Mouse (Mus musculus) testis, adult 2 months (tissue): ENCODE data around the gene Fabp1. TPM values are rescaled to one million over a fixed set of nuclear protein-coding genes. Genes with fewer than 3 reads are reported as not detected.

Experiments used
- H3K27ac ChIP-seq: fragments of 200-500 bp; 2 replicates; pipeline ENCODE4 v1.5.1; 2012; ENCODE audit warnings: low read depth, low read length; ENCODE audit not compliant: control insufficient read depth, insufficient read depth
- H3K27me3 ChIP-seq: fragments of 200-500 bp; 2 replicates; pipeline ENCODE4 v1.6.1; 2012; ENCODE audit warnings: mild to moderate bottlenecking, low read length, moderate library complexity; ENCODE audit not compliant: control insufficient read depth, insufficient read depth
- H3K36me3 ChIP-seq: fragments of 200-500 bp; 2 replicates; pipeline ENCODE4 v1.6.1; 2012; ENCODE audit warnings: mild to moderate bottlenecking, low read length; ENCODE audit not compliant: control insufficient read depth, insufficient read depth
- H3K4me1 ChIP-seq: fragments of 200-500 bp; 2 replicates; pipeline ENCODE4 v1.6.1; 2012; ENCODE audit warnings: low read length; ENCODE audit not compliant: control insufficient read depth, insufficient read depth
- H3K4me3 ChIP-seq: fragments of 200-500 bp; 2 replicates; pipeline ENCODE4 v1.5.1; 2012; ENCODE audit warnings: low read depth, mild to moderate bottlenecking, low read length, moderate library complexity, mixed read lengths; ENCODE audit not compliant: control insufficient read depth
- CTCF ChIP-seq: fragments of 200-500 bp; IDR thresholded peaks from 2 replicates; pipeline ENCODE4 v1.5.1; 2012; ENCODE audit warnings: low read depth, mild to moderate bottlenecking, inconsistent platforms, low read length, moderate library complexity; ENCODE audit not compliant: control insufficient read depth, insufficient read depth, insufficient replicate concordance
- POLR2A ChIP-seq: fragments of 200-500 bp; IDR thresholded peaks from 2 replicates; pipeline ENCODE4 v1.6.1; 2012; ENCODE audit warnings: low read depth, mild to moderate bottlenecking, inconsistent platforms, low read length, moderate library complexity; ENCODE audit not compliant: control insufficient read depth
- polyA plus RNA-seq: library from polyadenylated mRNA; depleted of rRNA; stranded (reverse); fragments of >200 nt; gene quantifications from 2 replicates; pipeline ENCODE4 v1.2.3, GENCODE M21; 2012; rRNA removed

Gene Fabp1
- polyA plus RNA-seq, result 0.31 and 0.56 TPM in 2 replicates

DNA sequence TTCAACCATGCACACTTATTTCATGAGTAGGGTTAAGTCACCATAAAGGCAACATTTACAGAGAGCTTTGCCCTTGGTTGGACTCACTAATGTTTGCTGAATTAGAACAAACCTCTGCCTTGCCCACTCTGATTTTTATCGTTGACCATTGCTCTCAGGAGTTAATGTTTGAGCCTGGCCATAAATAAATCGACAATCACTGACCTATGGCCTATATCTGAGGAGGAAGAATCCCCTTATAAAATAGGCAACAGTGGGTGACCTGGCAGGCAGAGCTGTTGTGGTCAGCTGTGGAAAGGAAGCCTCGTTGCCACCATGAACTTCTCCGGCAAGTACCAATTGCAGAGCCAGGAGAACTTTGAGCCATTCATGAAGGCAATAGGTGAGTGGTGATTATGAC, at the start of gene Fabp1:
TSS of gene Fabp1 (plus strand) at position 216 of the 400 bp plus-strand sequence.
- H3K4me1 ChIP-seq, result no peaks in the 10 kb centered on the region
- no peaks in the 10 kb centered on the region for H3K27me3 ChIP-seq
- H3K36me3 ChIP-seq, result no peaks in the 10 kb centered on the region
- no peak within 1 kb of the TSS for H3K27ac ChIP-seq
- no peak within 1 kb of the TSS for H3K4me3 ChIP-seq
- TF ChIP-seq POLR2A (no peak), CTCF (no peak)

DNA sequence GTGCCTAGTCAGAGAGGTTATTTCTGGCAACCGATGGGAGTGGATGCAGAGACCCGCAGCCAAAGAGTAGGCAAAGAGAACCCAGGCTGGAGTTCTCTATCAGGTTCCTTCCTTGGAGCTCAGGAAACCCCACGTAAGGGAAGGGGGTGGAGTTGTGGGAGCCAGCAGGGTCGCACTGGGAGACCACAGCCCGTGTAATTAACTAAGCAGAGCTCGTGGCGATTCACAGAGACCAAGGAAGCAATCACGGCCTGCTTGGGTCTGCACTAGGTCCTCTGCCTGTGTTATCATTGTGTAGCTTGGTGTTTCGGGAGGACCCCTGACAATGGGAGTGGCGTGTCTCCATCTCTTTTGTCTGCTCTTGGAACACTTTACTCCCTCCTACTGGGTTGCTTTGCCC, 48.5 kb upstream of the Fabp1 start:
- no peaks in the 10 kb centered on the region for H3K36me3 ChIP-seq
- H3K4me3 ChIP-seq, result no peak overlapping the region
- TF ChIP-seq POLR2A, result no peak
- no peak for TF ChIP-seq CTCF
- no peaks in the 10 kb centered on the region for H3K4me1 ChIP-seq
- no peaks in the 10 kb centered on the region for H3K27me3 ChIP-seq
- no peak overlapping the region for H3K27ac ChIP-seq

DNA sequence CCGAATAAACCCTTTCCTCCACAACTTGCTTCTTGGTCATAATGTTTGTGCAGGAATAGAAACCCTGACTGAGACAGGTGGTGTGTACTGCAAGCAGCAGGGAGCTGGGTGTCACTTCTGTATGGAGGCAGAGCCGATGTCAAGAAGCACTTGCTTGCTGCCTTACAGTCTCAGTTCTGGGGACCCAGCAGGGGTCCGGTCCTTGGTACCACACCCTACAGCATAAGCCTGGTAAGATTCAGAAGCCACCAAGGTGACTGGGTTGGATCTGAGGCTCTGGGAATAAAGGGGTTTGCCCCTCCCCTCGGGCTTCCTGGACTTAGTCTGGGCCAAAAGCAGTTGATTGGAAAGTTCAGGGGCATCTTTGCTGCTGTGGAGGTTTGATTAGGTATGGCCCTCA, 46.1 kb upstream of the Fabp1 start:
- H3K4me3 ChIP-seq, result no peak overlapping the region
- no peak overlapping the region for H3K27ac ChIP-seq
- no peak for TF ChIP-seq POLR2A
- TF ChIP-seq CTCF, result no peak
- H3K4me1 ChIP-seq, result no peaks in the 10 kb centered on the region
- no peaks in the 10 kb centered on the region for H3K36me3 ChIP-seq
- no peaks in the 10 kb centered on the region for H3K27me3 ChIP-seq

DNA sequence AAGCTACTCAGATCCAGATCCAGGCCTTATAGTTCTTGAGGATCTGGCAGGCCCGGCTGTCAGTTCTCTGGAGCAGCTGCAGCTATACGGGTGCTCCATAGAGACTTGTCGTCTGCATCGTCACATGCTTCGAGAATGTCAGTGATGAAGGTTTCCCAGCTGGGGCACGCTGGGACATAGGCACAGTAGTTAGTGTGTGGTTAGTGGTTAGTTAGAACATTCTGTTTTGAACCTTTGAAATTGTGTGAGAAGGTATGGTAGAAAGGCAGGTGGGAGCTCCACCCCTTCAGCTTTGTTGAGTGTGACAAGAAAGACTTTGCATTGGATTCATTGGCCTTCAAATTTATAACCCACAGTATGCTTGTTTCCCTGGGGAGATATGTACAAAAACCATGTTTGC, 44.8 kb upstream of the Fabp1 start:
- no peaks in the 10 kb centered on the region for H3K4me1 ChIP-seq
- H3K27me3 ChIP-seq, result no peaks in the 10 kb centered on the region
- H3K4me3 ChIP-seq, result no peak overlapping the region
- no peaks in the 10 kb centered on the region for H3K36me3 ChIP-seq
- TF ChIP-seq POLR2A, result no peak
- no peak for TF ChIP-seq CTCF
- H3K27ac ChIP-seq, result no peak overlapping the region

DNA sequence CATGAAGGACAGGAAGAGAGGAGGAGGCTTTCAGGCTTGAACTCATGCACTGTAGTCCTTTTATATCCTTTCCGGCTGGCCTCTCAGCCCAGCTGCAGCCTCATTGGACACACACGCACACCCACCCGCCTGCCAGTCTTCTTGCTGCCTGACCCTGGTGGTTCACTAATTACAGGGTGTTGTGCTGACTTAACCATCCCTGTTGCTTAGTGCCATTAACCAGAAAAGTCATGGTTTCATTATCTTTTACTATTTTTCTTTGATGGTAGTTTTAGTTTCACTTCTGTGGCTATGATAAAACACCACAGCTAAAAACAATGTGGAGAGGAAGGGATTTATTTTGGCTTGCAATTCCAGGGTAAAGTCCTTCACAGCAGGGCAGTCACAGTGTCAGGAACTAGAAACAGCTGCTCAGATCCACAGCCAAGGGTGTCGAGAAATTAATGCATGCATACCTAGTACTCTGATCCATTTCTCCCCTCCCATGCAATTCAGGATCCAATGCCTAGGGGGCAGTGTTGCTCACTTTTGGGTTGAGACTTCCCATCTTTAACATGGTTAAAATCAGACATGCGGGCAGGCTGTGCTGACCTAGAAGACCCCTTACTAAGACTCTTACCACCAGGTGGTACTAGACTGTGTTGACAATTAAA, 42.8 kb upstream of the Fabp1 start:
- Histone ChIP-seq H3K36me3 (no peaks in the 10 kb centered on the region), H3K27ac (no peak overlapping the region), H3K4me1 (no peaks in the 10 kb centered on the region), H3K27me3 (no peaks in the 10 kb centered on the region), H3K4me3 (no peak overlapping the region)
- no peak for TF ChIP-seq POLR2A
- TF ChIP-seq CTCF, result no peak

DNA sequence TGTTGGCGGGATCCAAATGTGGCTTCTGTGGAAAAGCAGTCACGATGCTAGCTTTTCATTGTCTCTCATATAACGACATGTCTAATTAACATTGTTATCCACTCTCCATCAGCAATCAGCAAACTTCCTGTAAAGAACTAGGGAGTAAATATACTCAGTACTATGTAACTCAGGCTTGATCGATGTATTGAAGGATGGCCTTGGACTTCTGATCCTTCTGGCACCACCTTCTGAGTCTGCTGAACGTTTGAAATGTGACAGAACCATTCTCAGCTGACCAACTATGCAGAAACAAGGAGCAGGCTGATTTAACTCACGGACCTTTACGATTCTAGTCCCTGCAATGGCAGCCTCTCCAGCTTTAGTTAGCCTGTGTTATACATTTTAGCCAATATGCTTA, 38.3 kb upstream of the Fabp1 start:
- Histone ChIP-seq H3K4me3 (no peak overlapping the region), H3K27me3 (no peaks in the 10 kb centered on the region), H3K27ac (no peak overlapping the region), H3K36me3 (no peaks in the 10 kb centered on the region), H3K4me1 (no peaks in the 10 kb centered on the region)
- TF ChIP-seq POLR2A (no peak), CTCF (no peak)

DNA sequence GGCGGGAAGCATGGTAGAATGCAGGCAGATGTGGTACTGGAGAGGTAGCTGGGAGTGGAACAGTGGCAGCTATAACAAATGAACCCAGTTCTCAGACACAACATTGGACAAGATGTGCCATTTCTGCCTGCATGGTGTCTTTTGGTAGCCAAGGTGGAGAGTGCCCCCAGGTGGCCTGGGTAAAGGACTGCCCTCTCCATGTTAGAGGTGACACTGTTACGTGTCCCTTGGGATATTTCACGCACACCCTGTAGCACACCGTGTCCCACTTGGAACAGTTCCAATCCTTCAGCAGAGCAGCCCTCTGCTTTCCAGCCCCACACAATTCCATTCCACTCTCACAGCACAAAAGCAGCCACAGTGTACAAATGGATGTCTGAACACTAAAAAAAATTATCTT, 37.4 kb upstream of the Fabp1 start:
- H3K36me3 ChIP-seq, result no peaks in the 10 kb centered on the region
- no peaks in the 10 kb centered on the region for H3K4me1 ChIP-seq
- no peaks in the 10 kb centered on the region for H3K27me3 ChIP-seq
- TF ChIP-seq POLR2A (no peak), CTCF (peak; percentile 18; the same call in 1 of the 2 replicates)
- no peak overlapping the region for H3K27ac ChIP-seq
- no peak overlapping the region for H3K4me3 ChIP-seq

DNA sequence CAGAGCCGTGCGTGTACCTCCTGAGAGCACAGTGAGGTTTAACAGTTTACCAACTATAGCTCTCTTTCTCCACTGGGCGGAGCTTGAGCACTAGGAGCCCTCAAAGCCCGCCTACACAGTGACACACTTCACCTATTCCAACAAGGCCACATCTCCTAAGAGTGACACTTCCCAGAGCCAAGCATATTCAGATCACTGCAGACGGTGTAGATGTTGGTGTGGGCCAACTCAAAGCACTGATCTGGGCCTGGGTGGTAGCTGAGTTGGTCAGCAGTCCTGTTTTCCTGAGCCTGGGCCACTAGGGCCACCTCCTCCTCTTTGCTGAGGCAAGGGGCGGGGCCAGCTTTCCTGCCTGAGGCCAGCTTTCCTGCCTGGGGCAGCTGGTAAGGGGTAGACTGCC, 35.2 kb upstream of the Fabp1 start:
- no peaks in the 10 kb centered on the region for H3K27me3 ChIP-seq
- no peaks in the 10 kb centered on the region for H3K36me3 ChIP-seq
- H3K4me1 ChIP-seq, result no peaks in the 10 kb centered on the region
- H3K4me3 ChIP-seq, result no peak overlapping the region
- TF ChIP-seq POLR2A (no peak), CTCF (no peak)
- H3K27ac ChIP-seq, result no peak overlapping the region
